Mouse (Mus musculus) intestine, embryonic 16.5 days (tissue): ENCODE measurements around the gene Anp32e. TPM values are rescaled to one million over a fixed set of nuclear protein-coding genes. Genes with fewer than 3 reads are reported as not detected.

Source experiments
- ATAC-seq: fragments of 200-750 bp; cut with Nextera tagmentation; 2 replicates; pipeline ENCODE4 v1.8.0; 2017; ENCODE audit warnings: moderate TSS enrichment, moderate library complexity
- H3K27ac ChIP-seq: fragments of 300-500 bp; sonication (generic); 2 replicates; pipeline ENCODE4 v1.5.1; 2014; ENCODE audit warnings: mild to moderate bottlenecking, low read length
- H3K27me3 ChIP-seq: fragments of 300-500 bp; sonication (generic); replicated peaks from 2 replicates; pipeline ENCODE4 v1.6.1; 2014; ENCODE audit warnings: low read length, control low read depth, mixed read lengths; ENCODE audit not compliant: control insufficient read depth, insufficient read depth
- H3K36me3 ChIP-seq: fragments of 300-500 bp; sonication (generic); 2 replicates; pipeline ENCODE4 v1.6.1; 2014; ENCODE audit warnings: low read length, control low read depth; ENCODE audit not compliant: control insufficient read depth, insufficient read depth
- H3K4me1 ChIP-seq: fragments of 300-500 bp; sonication (generic); 2 replicates; pipeline ENCODE4 v1.6.1; 2014; ENCODE audit warnings: low read length, control low read depth, mixed read lengths; ENCODE audit not compliant: control insufficient read depth, insufficient read depth
- H3K4me2 ChIP-seq: fragments of 300-500 bp; sonication (generic); 2 replicates; pipeline ENCODE4 v1.6.1; 2014; ENCODE audit warnings: low read depth, low read length, control low read depth
- H3K4me3 ChIP-seq: fragments of 300-500 bp; sonication (generic); 2 replicates; pipeline ENCODE4 v1.5.1; 2014; ENCODE audit warnings: mild to moderate bottlenecking, low read length
- H3K9ac ChIP-seq: fragments of 300-500 bp; sonication (generic); 2 replicates; pipeline ENCODE4 v1.6.1; 2014; ENCODE audit warnings: low read depth, low read length
- H3K9me3 ChIP-seq: fragments of 300-500 bp; sonication (generic); 2 replicates; pipeline ENCODE4 v1.6.1; 2016; ENCODE audit warnings: low read length, control low read depth; ENCODE audit not compliant: control insufficient read depth
- WGBS: fragments of 180-500 bp; shearing (Covaris S2); extraction: QIAGEN DNeasy Blood & Tissue Kit; methylation state at CpG from one replicate; pipeline ENCODE4 v1.1.7; 2014; 5-methylcytosine and 5-hydroxymethylcytosine counted together
- polyA plus RNA-seq: library from polyadenylated mRNA; unstranded; fragments of >200 nt; fragmentation: Nextera tagmentation; extraction: Ambion mirVana; gene quantifications from 2 replicates; pipeline ENCODE4 v1.2.1, GENCODE M21; 2015

Anp32e gene
- polyA plus RNA-seq, 1 experiment from 2014 or later = 150 TPM

- Histone ChIP-seq H3K9ac (no peak overlapping the region), H3K27me3 (no peaks in the 10 kb centered on the region), H3K36me3 (peaks cover 4% of the 10 kb centered on the region; the same call in 1 of the 2 replicates), H3K4me2 (no peak overlapping the region), H3K9me3 (no peaks in the 10 kb centered on the region), H3K4me3 (no peak overlapping the region), H3K27ac (no peak overlapping the region), H3K4me1 (peaks cover 27% of the 10 kb centered on the region)
- no peak for ATAC-seq
- 91% methylated on average over 1 of the region's 1 CpGs for WGBS
Measured at GRCm38 (mm10) chr3:95988138-95988537, 59.1 kb downstream of the Anp32e start.

- no peaks in the 10 kb centered on the region for H3K27me3 ChIP-seq
- peaks cover 32% of the 10 kb centered on the region for H3K4me1 ChIP-seq
- no peak overlapping the region for H3K4me3 ChIP-seq
- peak overlapping the region; percentile 40 for H3K9ac ChIP-seq
- no peak overlapping the region for H3K4me2 ChIP-seq
- no peak for ATAC-seq
- peak overlapping the region; percentile 65 for H3K27ac ChIP-seq
- peaks cover 4% of the 10 kb centered on the region; the same call in 1 of the 2 replicates for H3K36me3 ChIP-seq
- WGBS = 54% methylated on average over 10 of the region's 10 CpGs
- H3K9me3 ChIP-seq = no peaks in the 10 kb centered on the region
Measured at GRCm38 (mm10) chr3:95988969-95989368, 59.9 kb downstream of the Anp32e start.

- 0 out of 2 replicates have a peak overlapping the region, but pooled peaks have one; percentile 9 for H3K27ac ChIP-seq
Measured at GRCm38 (mm10) chr3:95990413-95990941, 61.4 kb downstream of the Anp32e start.

GRCm38 (mm10) chr3:95992990-95993603 lies 64.1 kb downstream of the Anp32e start:
- 42% methylated on average over 5 of the region's 5 CpGs for WGBS
- no peak for ATAC-seq
- no peak overlapping the region for H3K4me3 ChIP-seq

More at GRCm38 (mm10) chr3:95990413-95990941, 61.4 kb downstream of the Anp32e start:
- H3K27me3 ChIP-seq = no peaks in the 10 kb centered on the region
- no peak for ATAC-seq
- peaks cover 4% of the 10 kb centered on the region; the same call in 1 of the 2 replicates for H3K36me3 ChIP-seq
- no peaks in the 10 kb centered on the region for H3K9me3 ChIP-seq
- no peak overlapping the region for H3K4me2 ChIP-seq
- WGBS = 79% methylated on average over 12 of the region's 12 CpGs
- no peak overlapping the region for H3K4me3 ChIP-seq
- H3K9ac ChIP-seq = no peak overlapping the region
- peaks cover 25% of the 10 kb centered on the region for H3K4me1 ChIP-seq

GRCm38 (mm10) chr3:95993881-95994280 lies 64.8 kb downstream of the Anp32e start:
- Histone ChIP-seq H3K4me1 (peaks cover 16% of the 10 kb centered on the region), H3K27me3 (no peaks in the 10 kb centered on the region), H3K9ac (peak overlapping the region; percentile 79), H3K9me3 (no peaks in the 10 kb centered on the region), H3K27ac (peak overlapping the region; percentile 93), H3K4me2 (peak overlapping the region; percentile 81), H3K4me3 (peak overlapping the region; percentile 64), H3K36me3 (peaks cover 3% of the 10 kb centered on the region; the same call in 1 of the 2 replicates)
- no peak for ATAC-seq
- 33% methylated on average over 4 of the region's 4 CpGs for WGBS

More at GRCm38 (mm10) chr3:95992990-95993603, 64.1 kb downstream of the Anp32e start:
- Histone ChIP-seq H3K9ac (peak overlapping the region; percentile 79), H3K27me3 (no peaks in the 10 kb centered on the region), H3K4me2 (peak overlapping the region; percentile 81), H3K27ac (peak overlapping the region; percentile 93), H3K4me1 (peaks cover 16% of the 10 kb centered on the region), H3K9me3 (no peaks in the 10 kb centered on the region), H3K36me3 (peaks cover 4% of the 10 kb centered on the region; the same call in 1 of the 2 replicates)

GRCm38 (mm10) chr3:95994381-95994846 lies 65.4 kb downstream of the Anp32e start:
- H3K27me3 ChIP-seq = no peaks in the 10 kb centered on the region
- H3K4me3 ChIP-seq = peak overlapping the region; percentile 64
- 22% methylated on average over 6 of the region's 6 CpGs for WGBS
- no peaks in the 10 kb centered on the region for H3K36me3 ChIP-seq
- peak overlapping the region; percentile 79 for H3K9ac ChIP-seq
- peak overlapping the region; percentile 81 for H3K4me2 ChIP-seq
- no peaks in the 10 kb centered on the region for H3K9me3 ChIP-seq
- H3K4me1 ChIP-seq = peaks cover 10% of the 10 kb centered on the region
- ATAC-seq = no peak
- peak overlapping the region; percentile 93 for H3K27ac ChIP-seq

GRCm38 (mm10) chr3:95994975-95995801 lies 66.1 kb downstream of the Anp32e start:
- H3K9ac ChIP-seq = peak overlapping the region; percentile 79
- peak overlapping the region; percentile 81 for H3K4me2 ChIP-seq
- peaks cover 10% of the 10 kb centered on the region for H3K4me1 ChIP-seq
- H3K27me3 ChIP-seq = no peaks in the 10 kb centered on the region
- H3K36me3 ChIP-seq = no peaks in the 10 kb centered on the region
- ATAC-seq = peak; percentile 66
- peak overlapping the region; percentile 93 for H3K27ac ChIP-seq
- WGBS = 2% methylated on average over 49 of the region's 51 CpGs
- H3K4me3 ChIP-seq = peak overlapping the region; percentile 64
- H3K9me3 ChIP-seq = no peaks in the 10 kb centered on the region

GRCm38 (mm10) chr3:95995802-95996428 lies 66.9 kb downstream of the Anp32e start, which contains the start of gene Plekho1:
Gene Plekho1 (minus strand): TSS chr3:95996001.
- peak; percentile 56 for ATAC-seq
- Histone ChIP-seq H3K4me1 (peaks cover 10% of the 10 kb centered on the region), H3K9ac (peak within 1 kb of the TSS; percentile 79), H3K9me3 (no peaks in the 10 kb centered on the region), H3K4me3 (peak within 1 kb of the TSS; percentile 64), H3K27me3 (no peaks in the 10 kb centered on the region), H3K27ac (peak within 1 kb of the TSS; percentile 93), H3K36me3 (no peaks in the 10 kb centered on the region), H3K4me2 (peak within 1 kb of the TSS; percentile 81)
- WGBS = under 1% methylated on average over 38 of the region's 84 CpGs
